Mouse (Mus musculus) lung, postnatal 0 days (tissue): ENCODE data around the gene Rnf223. TPM values are rescaled to one million over a fixed set of nuclear protein-coding genes. Genes with fewer than 3 reads are reported as not detected.

ENCODE experiments used
- ATAC-seq: fragments of 200-750 bp; cut with Nextera tagmentation; 2 replicates; pipeline ENCODE4 v1.8.0; 2017; ENCODE audit warnings: moderate library complexity
- DNase-seq: peaks from one replicate; pipeline ENCODE4 v3.0.0-alpha.2; 2016; ENCODE audit warnings: low spot score
- H3K27ac ChIP-seq: fragments of 300-500 bp; sonication (generic); 2 replicates; pipeline ENCODE4 v1.5.1; 2014; ENCODE audit warnings: antibody characterized with exemption, mild to moderate bottlenecking, low read length, mixed read lengths
- H3K27me3 ChIP-seq: fragments of 300-500 bp; sonication (generic); replicated peaks from 2 replicates; pipeline ENCODE4 v1.6.1; 2014; ENCODE audit warnings: low read length, mixed read lengths; ENCODE audit not compliant: insufficient read depth
- H3K36me3 ChIP-seq: fragments of 300-500 bp; sonication (generic); 2 replicates; pipeline ENCODE4 v1.6.1; 2014; ENCODE audit warnings: low read length, mixed read lengths; ENCODE audit not compliant: insufficient read depth
- H3K4me1 ChIP-seq: fragments of 300-500 bp; sonication (generic); 2 replicates; pipeline ENCODE4 v1.6.1; 2014; ENCODE audit warnings: antibody characterized with exemption, low read depth, low read length, mixed read lengths; ENCODE audit not compliant: insufficient read depth
- H3K4me2 ChIP-seq: fragments of 300-500 bp; sonication (generic); replicated peaks from 2 replicates; pipeline ENCODE4 v1.6.1; 2014; ENCODE audit warnings: low read depth, mild to moderate bottlenecking, low read length, moderate library complexity, mixed read lengths
- H3K4me3 ChIP-seq: fragments of 300-500 bp; sonication (generic); 2 replicates; pipeline ENCODE4 v1.5.1; 2014; ENCODE audit warnings: low read depth, low read length
- H3K9ac ChIP-seq: fragments of 300-500 bp; sonication (generic); replicated peaks from 2 replicates; pipeline ENCODE4 v1.6.1; 2014; ENCODE audit warnings: low read depth, mild to moderate bottlenecking
- H3K9me3 ChIP-seq: fragments of 300-500 bp; sonication (generic); 2 replicates; pipeline ENCODE4 v1.6.1; 2016; ENCODE audit warnings: low read length, mixed read lengths
- CTCF ChIP-seq: IDR thresholded peaks from 2 replicates; pipeline ENCODE4 v1.5.1; 2016; ENCODE audit warnings: antibody characterized with exemption, mild to moderate bottlenecking
- EP300 ChIP-seq: IDR thresholded peaks from 2 replicates; pipeline ENCODE4 v1.6.1; 2016; ENCODE audit warnings: antibody characterized with exemption, mild to moderate bottlenecking, control low read depth
- WGBS: fragments of 180-500 bp; shearing (Covaris S2); extraction: QIAGEN DNeasy Blood & Tissue Kit; methylation state at CpG from one replicate; pipeline ENCODE4 v1.1.7; 2014; 5-methylcytosine and 5-hydroxymethylcytosine counted together
- polyA plus RNA-seq: library from polyadenylated mRNA; unstranded; fragments of >200 nt; fragmentation: Nextera tagmentation; extraction: Ambion mirVana; gene quantifications from 2 replicates; pipeline ENCODE4 v1.2.1, GENCODE M21; 2015

The Rnf223 gene
- polyA plus RNA-seq, 1 experiment from 2014 or later = not detected

DNA sequence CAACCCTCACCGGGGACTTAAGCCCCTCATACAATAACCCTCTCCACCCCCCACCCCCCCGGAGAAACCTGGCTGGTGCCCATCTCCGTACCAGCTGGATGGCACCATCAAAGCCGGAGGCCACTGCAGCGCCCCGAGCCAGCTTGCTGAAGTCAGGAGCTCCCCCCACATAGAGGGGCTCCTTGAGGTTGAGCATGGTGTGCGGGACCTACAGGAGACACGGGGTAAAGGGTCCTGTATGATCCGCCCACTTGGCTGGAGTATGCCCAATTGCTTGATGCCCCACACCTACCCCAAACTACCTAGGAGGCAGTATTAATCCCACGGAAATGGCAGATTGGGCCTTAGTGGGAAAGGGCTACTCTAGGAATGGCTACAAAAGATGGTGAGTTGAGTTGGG lies 38.8 kb downstream of the Rnf223 start:
- H3K27ac ChIP-seq = no peak overlapping the region
- no peaks in the 10 kb centered on the region for H3K27me3 ChIP-seq
- ATAC-seq (no peak), DNase-seq (no peak)
- H3K36me3 ChIP-seq = peaks cover 56% of the 10 kb centered on the region; the same call in 1 of the 2 replicates
- H3K4me2 ChIP-seq = no peak overlapping the region
- no peaks in the 10 kb centered on the region for H3K9me3 ChIP-seq
- TF ChIP-seq CTCF = no peak
- TF ChIP-seq EP300 = no peak
- no peak overlapping the region for H3K9ac ChIP-seq
- 96% methylated on average over 10 of the region's 10 CpGs for WGBS
- H3K4me3 ChIP-seq = no peak overlapping the region
- no peaks in the 10 kb centered on the region for H3K4me1 ChIP-seq

DNA sequence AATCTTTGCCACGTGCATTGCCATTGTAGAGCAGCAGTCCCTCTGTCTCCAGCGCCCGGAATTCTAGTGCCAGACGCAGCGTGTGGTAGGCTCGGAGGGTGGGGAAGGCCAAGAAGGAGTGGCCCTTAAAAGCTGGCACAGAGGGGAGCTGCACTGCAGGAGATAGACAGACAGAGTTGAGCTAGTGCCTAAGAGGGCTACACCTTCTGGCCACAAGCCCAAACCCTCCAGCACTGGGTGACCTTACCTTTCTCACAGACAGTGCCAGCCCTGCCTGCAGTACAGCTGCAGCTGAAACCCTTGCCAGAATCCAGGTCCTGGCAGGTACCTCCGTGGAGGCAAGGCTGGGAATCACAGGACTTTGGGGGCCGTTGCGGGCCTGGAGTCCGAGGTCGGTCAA lies 41.5 kb downstream of the Rnf223 start:
- H3K4me1 ChIP-seq = no peaks in the 10 kb centered on the region
- peaks cover 71% of the 10 kb centered on the region; the same call in 1 of the 2 replicates for H3K36me3 ChIP-seq
- H3K9me3 ChIP-seq = no peaks in the 10 kb centered on the region
- WGBS = 87% methylated on average over 11 of the region's 11 CpGs
- ATAC-seq (no peak), DNase-seq (no peak)
- no peak for TF ChIP-seq EP300
- no peak for TF ChIP-seq CTCF
- no peak overlapping the region for H3K9ac ChIP-seq
- H3K4me3 ChIP-seq = no peak overlapping the region
- no peaks in the 10 kb centered on the region for H3K27me3 ChIP-seq
- no peak overlapping the region for H3K4me2 ChIP-seq
- no peak overlapping the region for H3K27ac ChIP-seq

DNA sequence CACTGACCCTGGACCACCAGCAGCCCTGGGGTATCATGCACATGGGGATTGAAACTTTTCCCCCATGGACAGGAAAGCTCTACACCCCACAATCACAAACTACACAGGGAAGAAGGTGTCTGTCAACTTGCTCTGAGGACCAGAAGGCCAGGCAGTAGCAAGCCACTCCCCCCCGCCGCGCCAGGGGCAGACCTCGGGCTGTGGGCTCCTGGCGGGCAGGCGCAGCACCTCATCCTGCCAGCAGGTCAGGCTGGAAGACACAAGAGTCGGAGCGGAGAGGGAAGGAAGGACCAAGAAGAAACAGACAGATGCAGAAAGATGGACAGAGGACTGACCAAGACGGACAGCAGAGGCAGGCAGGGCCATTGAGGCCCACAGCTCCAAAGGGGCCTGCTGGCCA lies 47.3 kb downstream of the Rnf223 start:
- Histone ChIP-seq H3K4me1 (no peaks in the 10 kb centered on the region), H3K27me3 (no peaks in the 10 kb centered on the region), H3K9ac (no peak overlapping the region), H3K27ac (no peak overlapping the region), H3K36me3 (peaks cover 29% of the 10 kb centered on the region; the same call in 1 of the 2 replicates), H3K4me2 (no peak overlapping the region), H3K9me3 (no peaks in the 10 kb centered on the region), H3K4me3 (no peak overlapping the region)
- TF ChIP-seq CTCF (no peak), EP300 (no peak)
- DNase-seq (no peak), ATAC-seq (no peak)
- 90% methylated on average over 9 of the region's 9 CpGs for WGBS

Other genes with a start within 250 kb of the Rnf223 start
- 29.3 and 29.9 TPM in 2 replicates for gene Pusl1, start 238.7 kb upstream of the Rnf223 start, polyA plus RNA-seq
- gene Acap3, start 238.7 kb upstream of the Rnf223 start, polyA plus RNA-seq = 12.7 and 13.4 TPM in 2 replicates
- gene Ube2j2, start 186.7 kb upstream of the Rnf223 start, polyA plus RNA-seq = 66.6 and 67.0 TPM in 2 replicates
- 30.6 and 36.2 TPM in 2 replicates for gene C1qtnf12, start 168.2 kb upstream of the Rnf223 start, polyA plus RNA-seq
- 6.8 TPM in 2 replicates for gene B3galt6, start 137.9 kb upstream of the Rnf223 start, polyA plus RNA-seq
- gene Sdf4, start 137.6 kb upstream of the Rnf223 start, polyA plus RNA-seq = 155 and 166 TPM in 2 replicates
- gene Tnfrsf4, start 116.7 kb upstream of the Rnf223 start, polyA plus RNA-seq = 4.9 and 5.2 TPM in 2 replicates
- 1.6 and 1.9 TPM in 2 replicates for gene Tnfrsf18, start 104.3 kb upstream of the Rnf223 start, polyA plus RNA-seq
- 2.1 and 2.5 TPM in 2 replicates for gene Ttll10, start 71.1 kb upstream of the Rnf223 start, polyA plus RNA-seq
- 5.9 and 6.8 TPM in 2 replicates for gene 9430015G10Rik, start 20.5 kb upstream of the Rnf223 start, polyA plus RNA-seq
- 70.1 and 85.7 TPM in 2 replicates for gene Agrn, start 67.0 kb downstream of the Rnf223 start, polyA plus RNA-seq
- gene Isg15, start 70.3 kb downstream of the Rnf223 start, polyA plus RNA-seq = 11.8 and 13.8 TPM in 2 replicates
- 4.0 and 5.1 TPM in 2 replicates for gene AW011738, start 72.8 kb downstream of the Rnf223 start, polyA plus RNA-seq
- gene Perm1, start 85.4 kb downstream of the Rnf223 start, polyA plus RNA-seq = 0.46 and 0.56 TPM in 2 replicates
- gene Plekhn1, start 104.3 kb downstream of the Rnf223 start, polyA plus RNA-seq = 11.2 and 12.7 TPM in 2 replicates
- gene Noc2l, start 105.5 kb downstream of the Rnf223 start, polyA plus RNA-seq = 18.7 and 19.8 TPM in 2 replicates
- gene Samd11, start 125.1 kb downstream of the Rnf223 start, polyA plus RNA-seq = 0.12 and 0.24 TPM in 2 replicates
- not detected in 2 replicates for gene Vmn2r-ps159, start 200.6 kb downstream of the Rnf223 start, polyA plus RNA-seq